Mouse (Mus musculus): ENCODE measurements at regions not wholly inside any gene's neighbourhood (a gene's known extent, or its start where the extent isn't known, plus 50 kb on each side); places are given as distances from the start of the nearest gene placed in this dataset.

GRCm38 (mm10) chr17:85758581-85759098 is 70.6 kb upstream of the Six2 start:
- DNase-seq (ENCODE audit: low read depth): no peak

- DNase-seq (ENCODE audit: low read depth): no peak
Observed at GRCm38 (mm10) chr17:85757647-85758046, 69.6 kb upstream of the Six2 start.

GRCm38 (mm10) chr17:85755557-85755956 is 67.5 kb upstream of the Six2 start:
- no peak for DNase-seq (ENCODE audit: low read depth)

- DNase-seq (ENCODE audit: low read depth): no peak
Observed at GRCm38 (mm10) chr17:85748649-85749081, 60.6 kb upstream of the Six2 start.

GRCm38 (mm10) chr17:85747976-85748648 is 60.0 kb upstream of the Six2 start:
- DNase-seq (ENCODE audit: low read depth): no peak

Measured in naive thymus-derived CD4-positive, alpha-beta T cell, adult 2 months (primary cell).